Mouse (Mus musculus) induced T-regulatory cell, adult 2 months (primary cell): Measurements from ENCODE around the gene H2-Oa.

Source experiments
- DNase-seq: peaks from one replicate; pipeline ENCODE4 v3.0.0-alpha.2; 2012; ENCODE audit warnings: low read depth

Gene H2-Oa

DNA sequence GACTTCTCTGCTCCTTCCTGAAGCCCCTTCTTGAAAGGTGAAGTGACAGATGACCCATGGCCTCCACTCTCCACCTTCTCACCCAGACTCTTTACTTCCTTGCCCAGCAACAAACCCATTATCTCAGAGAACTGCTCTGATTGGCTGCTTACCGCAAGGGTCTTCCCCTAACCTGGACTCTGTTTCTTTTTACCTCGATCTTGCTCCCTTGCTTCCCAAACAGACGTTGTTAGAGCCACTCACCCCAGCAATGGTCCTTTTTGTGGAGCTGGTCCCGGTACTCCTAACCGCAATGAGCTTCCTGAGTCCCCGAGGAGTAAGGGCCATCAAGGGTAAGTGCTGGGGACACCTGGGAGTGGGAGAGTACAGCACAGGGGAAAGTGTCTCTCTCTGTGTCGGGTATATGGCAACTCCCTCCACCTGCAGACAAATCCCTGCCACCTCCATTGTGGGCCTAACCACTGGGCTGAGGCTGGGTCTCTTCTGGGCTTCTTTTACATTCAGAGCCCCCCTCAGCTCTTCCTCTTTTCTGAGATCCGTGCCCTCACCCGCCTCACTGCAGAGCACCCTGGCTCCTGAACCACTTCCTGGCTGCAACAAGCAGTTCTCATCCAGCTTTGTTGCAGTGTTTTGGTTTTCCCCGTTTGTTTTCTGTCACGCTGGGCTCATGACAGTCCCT is at the start of gene H2-Oa:
TSS of gene H2-Oa (plus strand) at position 144 of the 679 bp plus-strand sequence.
- DNase-seq: peak; percentile 62

DNA sequence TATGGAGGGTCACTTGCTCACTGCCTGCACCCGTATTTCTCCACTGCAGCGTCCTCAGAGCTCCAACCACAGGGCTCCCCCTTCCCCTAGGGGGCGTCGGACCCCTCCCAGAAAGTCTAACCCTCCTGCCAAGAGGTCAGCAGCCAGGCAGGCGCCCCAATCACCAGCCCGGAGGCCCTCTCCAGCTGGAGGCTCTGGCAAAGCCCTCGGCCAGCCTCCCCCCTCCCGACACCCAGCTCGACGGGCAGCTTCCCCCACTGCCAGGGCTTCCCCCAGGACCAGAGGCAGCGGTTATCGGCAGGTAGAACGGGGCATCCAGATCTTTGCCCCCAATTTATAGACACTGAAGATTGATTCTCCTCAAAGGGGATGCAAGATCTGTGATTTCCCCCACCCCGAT is 46.2 kb upstream of the H2-Oa start:
- DNase-seq: no peak

- peak; percentile 54 for DNase-seq
Observed at GRCm38 (mm10) chr17:34047404-34048050, 44.6 kb upstream of the H2-Oa start.

- no peak for DNase-seq
Observed at GRCm38 (mm10) chr17:34057224-34057623, 34.9 kb upstream of the H2-Oa start.

DNA sequence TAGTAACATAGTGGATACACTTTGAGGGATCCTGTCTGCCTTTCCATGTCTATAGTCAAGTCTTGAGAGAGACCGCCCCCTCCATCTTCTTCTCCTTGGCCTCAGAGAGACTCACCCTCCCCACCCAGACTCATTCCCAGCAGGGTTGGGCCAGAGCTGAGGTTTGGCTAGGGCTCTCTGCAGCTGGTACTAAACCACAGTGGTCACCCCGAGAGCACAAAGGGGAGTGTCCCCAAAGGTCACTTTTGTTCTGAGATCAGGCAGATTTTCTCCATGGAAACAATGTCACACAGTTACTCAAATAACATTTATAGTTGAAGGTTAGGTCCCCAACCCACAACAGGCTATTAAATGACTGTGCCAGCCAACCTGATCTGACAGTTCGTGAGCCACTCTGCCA is 23.3 kb upstream of the H2-Oa start:
- peak; percentile 43 for DNase-seq

- peak; percentile 48 for DNase-seq
Observed at GRCm38 (mm10) chr17:34072091-34072490, 20.0 kb upstream of the H2-Oa start.

DNA sequence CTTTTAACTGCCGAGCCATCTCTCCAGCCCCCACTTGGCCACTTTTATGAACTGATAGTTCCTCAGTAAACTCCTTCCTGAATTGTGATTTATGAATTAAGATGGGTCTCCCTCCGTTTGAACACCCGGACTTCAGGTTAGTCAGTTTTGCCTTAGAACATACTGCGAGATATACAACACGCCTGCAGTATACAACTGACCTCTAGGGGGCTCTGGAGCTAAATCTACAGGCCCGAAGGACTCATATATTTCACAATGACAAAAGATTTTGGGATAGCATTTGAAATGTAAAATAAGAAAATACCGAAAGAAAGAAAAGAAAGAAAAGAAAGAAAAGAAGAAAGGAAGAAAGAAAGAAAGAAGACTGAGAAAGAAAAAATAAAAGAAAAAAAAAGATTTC is 16.9 kb upstream of the H2-Oa start:
- peak; percentile 92 for DNase-seq

DNA sequence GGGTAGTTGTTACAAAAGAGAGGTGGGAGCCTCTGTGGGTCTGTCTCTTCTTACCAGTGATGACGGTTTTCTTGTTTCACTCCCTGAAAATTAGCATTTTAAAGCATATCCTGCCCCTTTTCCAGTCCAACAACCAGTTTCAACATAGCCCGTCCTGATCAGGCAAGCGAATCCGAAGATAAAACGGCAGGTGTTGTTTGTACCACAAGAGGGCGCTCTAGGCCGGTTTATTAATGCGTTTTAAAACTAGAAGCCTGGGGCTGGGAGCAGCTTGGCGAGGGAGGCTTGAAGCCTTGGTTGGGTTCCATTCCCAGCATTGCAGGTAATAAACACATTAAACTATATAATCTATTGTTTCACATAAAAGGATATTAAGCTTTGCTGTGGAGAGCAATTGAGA is 14.6 kb upstream of the H2-Oa start:
- peak; percentile 93 for DNase-seq

DNA sequence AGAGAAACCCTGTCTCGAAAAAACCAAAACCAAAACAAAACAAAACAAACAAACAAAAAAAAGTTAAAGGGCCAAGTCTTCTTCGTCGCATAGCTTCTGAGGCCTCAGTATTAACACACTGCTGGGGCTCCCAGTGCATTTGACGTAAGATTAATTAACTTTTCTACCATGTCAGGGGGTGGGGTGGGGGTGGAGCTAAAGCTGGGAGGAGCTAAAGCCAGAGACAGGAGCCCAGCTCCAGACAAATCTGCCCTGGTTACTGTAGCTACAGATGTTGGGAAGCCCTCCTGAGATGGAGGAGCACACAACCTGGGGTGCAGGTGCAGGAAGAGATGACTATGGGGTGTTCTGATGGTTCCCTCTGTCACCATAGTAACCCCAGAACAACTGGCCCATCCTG is 14.0 kb upstream of the H2-Oa start:
- peak; percentile 59 for DNase-seq

DNA sequence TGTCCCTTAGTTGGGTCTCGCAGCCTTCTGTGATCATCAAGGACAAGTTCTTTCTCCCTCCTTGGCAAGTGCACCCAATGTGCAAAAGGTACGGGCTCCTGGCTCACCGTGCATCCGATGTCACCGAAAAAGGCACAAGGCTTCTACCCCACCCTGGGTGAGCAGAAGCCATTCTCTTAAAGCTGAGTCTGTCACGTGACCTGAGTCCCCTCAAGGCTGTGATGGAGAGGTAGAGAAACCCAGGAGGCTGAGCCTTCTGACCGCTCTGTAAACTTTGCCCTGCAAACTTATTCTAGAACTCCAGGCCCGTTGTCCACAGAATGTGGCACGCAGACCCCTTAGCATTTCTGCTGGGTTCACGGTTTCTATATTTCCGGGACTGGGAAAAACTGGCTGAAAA is 13.1 kb upstream of the H2-Oa start:
- DNase-seq: no peak

GRCm38 (mm10) chr17:34079621-34080020 is 12.5 kb upstream of the H2-Oa start:
- peak; percentile 84 for DNase-seq

GRCm38 (mm10) chr17:34083104-34083503 is 9.0 kb upstream of the H2-Oa start:
- no peak for DNase-seq

DNA sequence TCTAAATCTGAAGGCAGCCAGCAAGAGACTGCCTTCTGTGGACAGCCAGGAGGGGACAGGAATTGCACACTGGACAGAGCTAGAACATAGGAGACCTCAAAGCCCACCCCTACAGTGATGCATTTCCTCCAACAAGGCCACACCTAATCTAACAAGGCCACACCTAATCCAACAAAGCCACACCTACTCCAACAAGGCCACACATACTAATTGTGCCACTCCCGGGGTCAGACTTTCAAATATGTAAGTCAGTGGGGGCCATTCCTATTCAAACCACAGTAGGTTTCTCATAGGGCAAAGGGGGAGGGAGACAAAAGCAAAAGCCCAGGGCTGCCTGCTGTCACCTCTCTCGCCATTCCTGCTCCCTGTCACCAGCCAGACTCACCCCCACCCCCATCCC is 4.8 kb upstream of the H2-Oa start:
- DNase-seq: no peak

GRCm38 (mm10) chr17:34088124-34088523 is 4.0 kb upstream of the H2-Oa start:
- DNase-seq: no peak

DNA sequence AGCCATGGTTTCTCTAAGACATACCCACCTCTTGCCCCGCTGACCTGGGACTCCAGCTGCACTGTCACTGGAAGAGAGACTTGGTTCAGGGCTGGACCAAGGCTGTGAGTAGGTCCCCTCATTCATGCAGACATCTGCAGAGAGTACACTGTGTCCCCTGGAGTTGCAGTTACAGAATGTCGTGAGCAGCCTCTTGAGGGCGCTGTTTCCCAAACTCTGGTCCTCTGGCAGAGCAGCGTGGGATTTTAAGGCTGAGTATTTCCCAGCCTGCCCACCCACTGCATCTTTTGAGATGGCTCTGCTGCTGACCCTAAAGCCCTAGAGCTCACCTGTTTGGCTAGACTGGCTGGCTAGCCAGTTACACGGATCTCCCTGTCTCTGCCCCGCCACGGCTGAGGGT is 1.2 kb upstream of the H2-Oa start:
- DNase-seq: peak; percentile 78

GRCm38 (mm10) chr17:34093199-34093874 is 1.2 kb downstream of the H2-Oa start:
- peak; percentile 34 for DNase-seq

DNA sequence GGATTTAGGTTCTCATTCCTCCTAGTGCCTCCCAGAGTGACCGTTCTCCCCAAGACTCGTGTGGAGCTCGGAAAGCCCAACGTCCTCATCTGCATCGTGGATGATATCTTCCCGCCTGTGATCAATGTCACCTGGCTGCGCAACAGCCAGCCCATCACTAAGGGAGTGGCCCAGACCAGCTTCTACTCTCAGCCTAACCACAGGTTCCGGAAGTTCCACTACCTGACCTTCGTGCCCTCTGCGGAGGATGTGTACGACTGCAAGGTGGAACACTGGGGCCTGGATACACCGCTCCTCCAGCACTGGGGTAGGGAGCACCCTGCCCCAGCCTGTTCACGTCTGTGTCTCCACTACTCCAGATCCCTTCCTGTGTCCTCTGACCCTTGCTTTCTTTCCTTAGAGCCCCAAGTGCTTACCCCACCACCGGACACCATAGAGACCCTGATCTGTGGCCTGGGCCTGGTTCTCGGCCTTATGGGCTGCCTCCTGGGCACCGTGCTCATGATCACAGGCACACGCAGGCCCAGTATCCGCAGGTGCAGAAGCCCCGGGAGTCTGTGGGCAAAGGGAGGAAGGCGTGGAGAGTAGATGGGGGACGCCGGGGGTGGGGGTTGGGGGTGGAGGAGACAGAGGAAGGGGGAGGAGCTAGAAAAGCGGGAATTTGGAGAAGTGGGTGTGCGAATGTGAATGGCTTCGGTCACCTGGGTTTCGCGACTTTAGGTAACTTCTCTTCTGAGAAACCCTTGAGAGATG is 2.3 kb downstream of the H2-Oa start:
- peak; percentile 42 for DNase-seq

GRCm38 (mm10) chr17:34096497-34097010 is 4.4 kb downstream of the H2-Oa start:
- DNase-seq: peak; percentile 61

- peak; percentile 25 for DNase-seq
Observed at GRCm38 (mm10) chr17:34097272-34097671, 5.1 kb downstream of the H2-Oa start.

GRCm38 (mm10) chr17:34098709-34099479 is 6.8 kb downstream of the H2-Oa start:
- peak; percentile 45 for DNase-seq

DNA sequence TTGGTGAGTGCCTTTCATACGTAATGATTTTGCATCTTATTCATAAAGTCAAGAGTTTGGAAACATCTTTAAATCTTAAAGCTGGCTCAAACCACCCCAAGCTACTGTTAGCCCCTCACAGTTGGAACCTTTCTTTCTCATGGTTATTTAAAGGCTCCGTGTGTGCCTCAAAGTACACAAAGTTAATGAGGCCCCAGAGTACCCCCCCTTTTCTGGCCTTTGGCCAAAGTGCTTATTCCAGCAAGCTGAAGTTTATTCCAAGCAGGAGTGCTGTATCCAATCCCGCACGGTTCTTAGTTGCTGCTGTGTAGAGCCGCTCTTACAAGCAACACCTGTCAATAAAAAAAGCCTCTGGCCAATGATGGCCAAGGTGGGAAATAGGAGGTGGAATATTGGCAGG is 7.4 kb downstream of the H2-Oa start:
- DNase-seq: no peak

DNA sequence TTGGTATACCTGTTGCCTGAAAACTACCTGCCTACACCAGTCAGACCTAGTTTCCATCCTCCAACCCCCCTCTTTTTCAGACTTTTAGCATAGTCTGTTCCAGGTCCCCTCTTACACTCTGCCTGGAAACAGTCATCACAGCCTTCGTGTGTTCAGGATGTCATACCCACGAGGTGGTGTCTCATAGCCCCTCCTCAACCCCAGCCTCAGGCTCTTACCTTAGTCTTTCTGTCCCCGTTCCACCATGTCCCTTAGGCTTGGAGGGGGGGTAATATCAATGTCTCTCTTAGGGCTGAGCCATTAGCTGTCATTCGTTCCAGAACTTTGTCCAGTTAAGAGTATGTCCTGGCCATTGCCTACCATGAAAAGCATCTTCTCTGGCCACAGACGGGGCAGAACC is 9.0 kb downstream of the H2-Oa start:
- DNase-seq: no peak
